Mouse (Mus musculus) CD4-positive naive resting alpha-beta T cell, adult 76 days (primary cell): ENCODE data around the gene Mtmr4. TPM values are rescaled to one million over a fixed set of nuclear protein-coding genes. Genes with fewer than 3 reads are reported as not detected.

Source experiments
- total RNA-seq: library from RNA; stranded (reverse); gene quantifications from one replicate; pipeline ENCODE4 v1.2.4, GENCODE M21; 2023

Mtmr4 gene
- 21.4 TPM for total RNA-seq

GRCm38 (mm10) chr11:87591526-87592353 lies at the start of gene Mtmr4:
Gene Mtmr4 (plus strand): TSS chr11:87592162.

GRCm38 (mm10) chr11:87566501-87566900 lies 25.5 kb upstream of the Mtmr4 start, which contains the start of gene Gm11492:
Gene Gm11492 (plus strand): TSS chr11:87566653.

GRCm38 (mm10) chr11:87568255-87568953 lies 23.6 kb upstream of the Mtmr4 start, which contains the start of gene Sept4:
Gene Sept4 (plus strand): TSS chr11:87568903.

GRCm38 (mm10) chr11:87616790-87617474 lies 25.0 kb downstream of the Mtmr4 start, which contains the start of gene Hsf5:
Gene Hsf5 (plus strand): TSS chr11:87617164.

GRCm38 (mm10) chr11:87662407-87662806 lies 70.4 kb downstream of the Mtmr4 start, which contains the start of gene Rnf43:
Gene Rnf43 (plus strand): TSS chr11:87662722.

Other genes with a start within 250 kb of the Mtmr4 start
- gene Ppm1e, start 233.1 kb upstream of the Mtmr4 start, total RNA-seq, result 0.79 TPM
- gene Rad51c, start 187.2 kb upstream of the Mtmr4 start, total RNA-seq, result 2.1 TPM
- gene Tex14, start 187.1 kb upstream of the Mtmr4 start, total RNA-seq, result 0.29 TPM
- not detected for gene Gm11492, start 25.5 kb upstream of the Mtmr4 start, total RNA-seq
- gene Sept4, start 23.3 kb upstream of the Mtmr4 start, total RNA-seq, result 4.5 TPM
- gene Hsf5, start 25.0 kb downstream of the Mtmr4 start, total RNA-seq, result 0.29 TPM
- 5.2 TPM for gene Rnf43, start 70.6 kb downstream of the Mtmr4 start, total RNA-seq
- gene Supt4a, start 145.4 kb downstream of the Mtmr4 start, total RNA-seq, result 155 TPM
- gene Tspoap1, start 168.4 kb downstream of the Mtmr4 start, total RNA-seq, result 3.8 TPM
- 0.67 TPM for gene Mpo, start 201.4 kb downstream of the Mtmr4 start, total RNA-seq
- not detected for gene Lpo, start 236.1 kb downstream of the Mtmr4 start, total RNA-seq